Mouse (Mus musculus) testis, adult 2 months (tissue): ENCODE measurements around the gene Ubac2.

Experiments used
- CTCF ChIP-seq: fragments of 200-500 bp; IDR thresholded peaks from 2 replicates; pipeline ENCODE4 v1.5.1; 2012; ENCODE audit warnings: low read depth, mild to moderate bottlenecking, inconsistent platforms, low read length, moderate library complexity; ENCODE audit not compliant: control insufficient read depth, insufficient read depth, insufficient replicate concordance
- POLR2A ChIP-seq: fragments of 200-500 bp; IDR thresholded peaks from 2 replicates; pipeline ENCODE4 v1.6.1; 2012; ENCODE audit warnings: low read depth, mild to moderate bottlenecking, inconsistent platforms, low read length, moderate library complexity; ENCODE audit not compliant: control insufficient read depth

GRCm38 (mm10) chr14:121936856-121937255, 58.4 kb downstream of the Ubac2 start:
- TF ChIP-seq CTCF: no peak
- no peak for TF ChIP-seq POLR2A
